Mouse (Mus musculus): ENCODE measurements around the gene Ccdc114.
"Not testable (repeated sequence)": the region's sequence is repeated elsewhere in the genome, so short reads cannot be mapped to it uniquely, and the experiment has no call there.

The Ccdc114 gene

GRCm38 (mm10) chr7:45923762-45924428 is at the start of gene Ccdc114:
Gene Ccdc114 (plus strand): TSS chr7:45924072.
- DNase-seq (ENCODE audit: low read depth, low spot score), result peak; percentile 76
- Histone ChIP-seq H3K36me3 (ENCODE audit: control insufficient read depth, insufficient read depth, low read length, poor library complexity, severe bottlenecking) (peaks cover 3% of the 10 kb centered on the region; the same call in 1 of the 2 replicates), H3K27me3 (ENCODE audit: control insufficient read depth, insufficient read depth, low read length, poor library complexity, severe bottlenecking) (no peaks in the 10 kb centered on the region)

- H3K27me3 ChIP-seq (ENCODE audit: control insufficient read depth, insufficient read depth, low read length, poor library complexity, severe bottlenecking), result no peaks in the 10 kb centered on the region
- H3K36me3 ChIP-seq (ENCODE audit: control insufficient read depth, insufficient read depth, low read length, poor library complexity, severe bottlenecking), result peaks cover 8% of the 10 kb centered on the region; the same call in 1 of the 2 replicates
- DNase-seq (ENCODE audit: low read depth, low spot score), result no peak
These were observed 47.0 kb upstream of the Ccdc114 start for GRCm38 (mm10) chr7:45876895-45877294.

- H3K36me3 ChIP-seq (ENCODE audit: control insufficient read depth, insufficient read depth, low read length, poor library complexity, severe bottlenecking), result peaks cover 10% of the 10 kb centered on the region
- not testable (repeated sequence) for DNase-seq (ENCODE audit: low read depth, low spot score); H3K27me3 ChIP-seq (ENCODE audit: control insufficient read depth, insufficient read depth, low read length, poor library complexity, severe bottlenecking)
These were observed 45.6 kb upstream of the Ccdc114 start, which contains the start of gene Grin2d for GRCm38 (mm10) chr7:45878278-45878677. Gene Grin2d (minus strand): TSS chr7:45878378.

GRCm38 (mm10) chr7:45880531-45880930 is 43.3 kb upstream of the Ccdc114 start:
- DNase-seq (ENCODE audit: low read depth, low spot score), result no peak
- no peaks in the 10 kb centered on the region for H3K27me3 ChIP-seq (ENCODE audit: control insufficient read depth, insufficient read depth, low read length, poor library complexity, severe bottlenecking)
- peaks cover 10% of the 10 kb centered on the region for H3K36me3 ChIP-seq (ENCODE audit: control insufficient read depth, insufficient read depth, low read length, poor library complexity, severe bottlenecking)

- Histone ChIP-seq H3K36me3 (ENCODE audit: control insufficient read depth, insufficient read depth, low read length, poor library complexity, severe bottlenecking) (peaks cover 10% of the 10 kb centered on the region), H3K27me3 (ENCODE audit: control insufficient read depth, insufficient read depth, low read length, poor library complexity, severe bottlenecking) (no peaks in the 10 kb centered on the region)
- no peak for DNase-seq (ENCODE audit: low read depth, low spot score)
These were observed 42.9 kb upstream of the Ccdc114 start for GRCm38 (mm10) chr7:45881011-45881410.

GRCm38 (mm10) chr7:45887246-45887645 is 36.6 kb upstream of the Ccdc114 start:
- no peaks in the 10 kb centered on the region for H3K27me3 ChIP-seq (ENCODE audit: control insufficient read depth, insufficient read depth, low read length, poor library complexity, severe bottlenecking)
- DNase-seq (ENCODE audit: low read depth, low spot score), result no peak
- H3K36me3 ChIP-seq (ENCODE audit: control insufficient read depth, insufficient read depth, low read length, poor library complexity, severe bottlenecking), result peaks cover 2% of the 10 kb centered on the region

GRCm38 (mm10) chr7:45892651-45893050 is 31.2 kb upstream of the Ccdc114 start:
- H3K27me3 ChIP-seq (ENCODE audit: control insufficient read depth, insufficient read depth, low read length, poor library complexity, severe bottlenecking), result no peaks in the 10 kb centered on the region
- H3K36me3 ChIP-seq (ENCODE audit: control insufficient read depth, insufficient read depth, low read length, poor library complexity, severe bottlenecking), result no peaks in the 10 kb centered on the region
- DNase-seq (ENCODE audit: low read depth, low spot score), result no peak

GRCm38 (mm10) chr7:45895931-45896516 is 27.8 kb upstream of the Ccdc114 start:
- no peak for DNase-seq (ENCODE audit: low read depth, low spot score)
- Histone ChIP-seq H3K36me3 (ENCODE audit: control insufficient read depth, insufficient read depth, low read length, poor library complexity, severe bottlenecking) (no peaks in the 10 kb centered on the region), H3K27me3 (ENCODE audit: control insufficient read depth, insufficient read depth, low read length, poor library complexity, severe bottlenecking) (no peaks in the 10 kb centered on the region)

- H3K27me3 ChIP-seq (ENCODE audit: control insufficient read depth, insufficient read depth, low read length, poor library complexity, severe bottlenecking), result no peaks in the 10 kb centered on the region
- DNase-seq (ENCODE audit: low read depth, low spot score), result peak; percentile 99
These were observed 27.2 kb upstream of the Ccdc114 start, which contains the start of the genes Syngr4 and Tmem143 for GRCm38 (mm10) chr7:45896517-45897257. Gene Syngr4 (minus strand): TSS chr7:45896714. Gene Tmem143 (plus strand): TSS chr7:45896941.

GRCm38 (mm10) chr7:45897258-45897757 is 26.6 kb upstream of the Ccdc114 start:
- DNase-seq (ENCODE audit: low read depth, low spot score), result peak; percentile 49
- Histone ChIP-seq H3K27me3 (ENCODE audit: control insufficient read depth, insufficient read depth, low read length, poor library complexity, severe bottlenecking) (no peaks in the 10 kb centered on the region), H3K36me3 (ENCODE audit: control insufficient read depth, insufficient read depth, low read length, poor library complexity, severe bottlenecking) (no peaks in the 10 kb centered on the region)

More at GRCm38 (mm10) chr7:45896517-45897257, 27.2 kb upstream of the Ccdc114 start, which contains the start of the genes Syngr4 and Tmem143:
- no peaks in the 10 kb centered on the region for H3K36me3 ChIP-seq (ENCODE audit: control insufficient read depth, insufficient read depth, low read length, poor library complexity, severe bottlenecking)

GRCm38 (mm10) chr7:45898125-45898524 is 25.7 kb upstream of the Ccdc114 start:
- DNase-seq (ENCODE audit: low read depth, low spot score), result peak; percentile 84
- H3K36me3 ChIP-seq (ENCODE audit: control insufficient read depth, insufficient read depth, low read length, poor library complexity, severe bottlenecking); H3K27me3 ChIP-seq (ENCODE audit: control insufficient read depth, insufficient read depth, low read length, poor library complexity, severe bottlenecking): not testable (repeated sequence)

- no peaks in the 10 kb centered on the region for H3K27me3 ChIP-seq (ENCODE audit: control insufficient read depth, insufficient read depth, low read length, poor library complexity, severe bottlenecking)
- DNase-seq (ENCODE audit: low read depth, low spot score), result peak; percentile 44
These were observed 22.3 kb upstream of the Ccdc114 start for GRCm38 (mm10) chr7:45901562-45901961.

GRCm38 (mm10) chr7:45902481-45903002 is 21.3 kb upstream of the Ccdc114 start:
- H3K27me3 ChIP-seq (ENCODE audit: control insufficient read depth, insufficient read depth, low read length, poor library complexity, severe bottlenecking), result no peaks in the 10 kb centered on the region
- no peaks in the 10 kb centered on the region for H3K36me3 ChIP-seq (ENCODE audit: control insufficient read depth, insufficient read depth, low read length, poor library complexity, severe bottlenecking)
- no peak for DNase-seq (ENCODE audit: low read depth, low spot score)

More at GRCm38 (mm10) chr7:45901562-45901961, 22.3 kb upstream of the Ccdc114 start:
- H3K36me3 ChIP-seq (ENCODE audit: control insufficient read depth, insufficient read depth, low read length, poor library complexity, severe bottlenecking), result no peaks in the 10 kb centered on the region

GRCm38 (mm10) chr7:45906622-45907021 is 17.2 kb upstream of the Ccdc114 start:
- DNase-seq (ENCODE audit: low read depth, low spot score), result peak; percentile 36
- Histone ChIP-seq H3K36me3 (ENCODE audit: control insufficient read depth, insufficient read depth, low read length, poor library complexity, severe bottlenecking) (no peaks in the 10 kb centered on the region; the same call in 1 of the 2 replicates), H3K27me3 (ENCODE audit: control insufficient read depth, insufficient read depth, low read length, poor library complexity, severe bottlenecking) (no peaks in the 10 kb centered on the region)

Measured in splenic B cell, adult 2 months (primary cell).